Mouse (Mus musculus) G1E-ER4 (cell line): Measurements from ENCODE around the gene Plcb4. TPM values are rescaled to one million over a fixed set of nuclear protein-coding genes. Genes with fewer than 3 reads are reported as not detected.

ENCODE experiments used
- GATA1 ChIP-seq: IDR thresholded peaks from one replicate; pipeline ENCODE4 v1.8.0; 2012; ENCODE audit warnings: low read length, inconsistent platforms
- polyA plus RNA-seq: library from polyadenylated mRNA; stranded (reverse); fragments of >175 nt; gene quantifications from 2 replicates; pipeline ENCODE4 v1.2.3, GENCODE M21; 2012

The Plcb4 gene
- not detected in 2 replicates for polyA plus RNA-seq

DNA sequence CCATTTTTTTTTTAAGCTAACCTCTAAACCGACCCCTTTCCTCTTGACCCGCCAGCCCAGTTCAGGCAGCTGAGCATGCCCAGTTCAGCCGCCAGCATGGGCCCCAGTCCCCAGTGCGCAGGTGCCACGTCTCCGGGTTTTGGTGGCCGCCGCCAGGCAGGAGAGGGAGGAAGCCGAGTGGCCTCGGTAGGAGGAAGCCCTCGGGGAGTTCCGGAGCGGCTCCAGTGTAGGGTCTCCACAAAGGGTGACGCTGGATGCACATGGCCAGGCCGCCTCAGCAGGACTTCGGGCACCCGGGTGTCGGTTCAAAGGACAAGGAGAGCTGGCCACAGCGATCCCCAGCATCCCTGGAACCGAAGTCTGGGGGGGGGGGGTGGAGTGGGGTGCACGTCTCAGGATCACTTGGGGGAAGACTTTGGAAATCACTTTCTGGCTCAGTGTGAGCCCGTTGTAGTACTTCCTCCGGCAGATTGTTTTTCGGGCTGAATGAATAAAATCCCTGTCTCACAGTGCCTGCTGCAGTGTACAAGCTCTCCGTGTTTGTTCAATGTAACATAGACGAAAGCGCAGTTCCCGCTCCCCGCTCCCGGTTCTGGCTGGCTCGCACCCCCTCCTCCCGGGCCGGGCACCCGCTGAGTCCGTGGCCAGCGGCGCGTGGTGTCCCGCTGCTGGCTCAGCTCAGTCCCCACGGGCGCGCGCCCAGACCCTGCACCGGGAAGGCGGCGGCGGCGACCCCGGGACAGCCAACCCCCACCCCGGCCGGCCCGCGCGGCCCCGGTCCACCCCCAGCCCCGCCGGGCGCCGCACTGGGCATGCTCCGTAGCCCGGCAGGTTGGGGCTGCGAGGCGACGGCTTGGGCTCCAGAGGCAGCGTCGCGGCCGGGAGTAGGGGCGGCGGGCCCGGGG, at the start of gene Plcb4:
Gene Plcb4, plus strand, starts transcription at position 526 of the 905 bp plus-strand sequence.
- TF ChIP-seq GATA1: no peak

DNA sequence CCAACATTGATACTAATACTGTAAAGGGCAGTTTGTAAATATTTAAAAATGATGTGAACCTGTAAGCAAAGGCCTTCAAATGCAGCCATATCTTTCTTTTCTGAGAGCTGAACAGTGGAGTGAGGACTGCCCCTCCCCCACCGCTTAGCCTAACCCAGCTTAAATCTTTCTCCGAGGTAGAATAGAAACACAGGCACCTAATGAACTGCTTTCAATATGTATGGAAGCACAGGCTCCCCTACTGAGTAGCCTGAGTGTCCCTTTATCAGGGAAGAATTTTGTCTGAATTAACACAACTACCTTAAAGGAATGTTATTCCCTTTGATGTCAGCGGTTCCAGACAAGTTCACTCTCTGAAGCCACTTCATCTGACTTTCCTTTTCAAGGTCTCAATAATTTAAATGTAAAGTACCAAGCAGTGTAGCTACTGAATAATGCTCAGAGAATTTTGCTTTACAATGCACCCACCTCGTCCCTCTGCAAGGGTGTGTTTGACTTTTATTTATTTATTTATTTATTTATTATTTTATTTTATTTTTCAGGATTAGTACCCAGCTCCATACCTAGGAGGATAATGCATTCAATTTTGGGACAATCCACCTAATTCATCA, 44.1 kb upstream of the Plcb4 start:
- no peak for TF ChIP-seq GATA1

DNA sequence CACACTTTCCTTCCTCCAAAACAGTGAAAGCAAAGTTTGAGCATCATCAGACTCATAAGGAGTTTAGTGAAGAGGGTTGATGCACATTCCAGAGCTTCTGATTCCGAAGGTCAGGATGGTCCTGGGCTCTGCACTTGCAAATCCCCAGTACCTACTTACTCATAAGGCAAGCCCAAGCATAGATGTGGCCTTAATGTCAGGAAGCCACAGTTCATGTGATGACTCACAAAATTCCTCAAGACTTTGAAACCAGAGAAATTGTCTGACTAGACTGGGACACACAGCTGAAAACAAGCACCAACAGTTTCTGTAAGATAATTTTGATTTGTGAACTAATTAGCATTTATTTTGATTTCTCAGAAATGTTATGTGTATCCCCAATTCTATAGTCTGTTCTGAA, 42.7 kb upstream of the Plcb4 start:
- TF ChIP-seq GATA1: no peak

DNA sequence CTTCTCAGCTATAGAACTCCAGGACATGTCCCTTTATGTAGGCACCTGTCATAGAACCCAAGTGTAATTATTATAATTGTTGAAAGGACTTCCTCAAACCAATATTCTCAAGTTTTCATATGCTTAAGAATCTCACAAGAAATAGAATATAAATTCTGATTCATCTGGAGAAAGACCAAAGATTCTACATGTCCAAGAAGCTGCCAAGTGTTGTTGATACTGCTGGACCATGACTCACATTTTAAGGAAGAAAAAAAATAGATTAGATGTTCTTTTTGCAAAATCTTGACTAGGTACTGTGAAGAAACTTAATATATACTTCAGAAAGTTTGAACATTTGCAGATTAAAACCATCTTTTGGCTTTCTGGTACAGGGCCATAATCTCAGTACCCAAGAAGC, 40.3 kb upstream of the Plcb4 start:
- TF ChIP-seq GATA1: no peak

DNA sequence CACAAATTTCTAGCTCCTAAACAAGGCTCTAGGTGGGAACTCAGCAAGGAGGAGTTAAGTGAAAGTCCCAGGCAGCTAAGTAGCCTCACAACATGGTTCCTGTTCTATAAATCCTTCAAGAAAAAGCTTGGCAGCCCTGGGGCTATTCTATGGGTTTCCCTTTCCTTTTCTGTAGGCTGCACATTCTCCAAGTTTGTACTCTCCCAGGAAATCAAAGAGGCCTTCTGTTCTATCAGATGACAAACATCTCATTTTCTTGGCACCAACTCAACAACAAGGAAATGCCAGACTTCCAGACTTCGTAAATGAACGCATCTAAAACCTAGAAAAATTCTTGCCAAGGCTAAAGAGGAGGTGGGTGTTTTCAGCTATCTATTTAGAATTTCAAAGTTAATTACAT, 38.9 kb upstream of the Plcb4 start:
- TF ChIP-seq GATA1: no peak

DNA sequence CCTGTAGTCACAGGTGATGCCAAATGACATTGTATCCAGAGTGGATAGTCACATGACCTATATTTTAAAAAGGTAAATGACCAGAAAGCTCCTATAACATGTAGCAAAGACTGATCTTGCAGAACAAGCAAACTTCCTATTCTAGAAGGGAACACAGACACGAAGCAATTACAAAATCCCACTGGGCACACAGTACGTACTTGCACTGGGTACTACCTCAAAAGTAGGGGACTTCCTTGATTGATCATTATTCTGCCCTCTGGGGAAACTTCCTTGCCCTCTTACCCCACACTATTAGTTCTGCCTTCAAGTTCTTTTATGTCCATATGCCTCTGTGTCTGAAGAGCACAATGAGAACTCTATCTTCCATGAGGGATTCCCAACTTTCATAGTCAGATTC, 31.0 kb upstream of the Plcb4 start:
- no peak for TF ChIP-seq GATA1

DNA sequence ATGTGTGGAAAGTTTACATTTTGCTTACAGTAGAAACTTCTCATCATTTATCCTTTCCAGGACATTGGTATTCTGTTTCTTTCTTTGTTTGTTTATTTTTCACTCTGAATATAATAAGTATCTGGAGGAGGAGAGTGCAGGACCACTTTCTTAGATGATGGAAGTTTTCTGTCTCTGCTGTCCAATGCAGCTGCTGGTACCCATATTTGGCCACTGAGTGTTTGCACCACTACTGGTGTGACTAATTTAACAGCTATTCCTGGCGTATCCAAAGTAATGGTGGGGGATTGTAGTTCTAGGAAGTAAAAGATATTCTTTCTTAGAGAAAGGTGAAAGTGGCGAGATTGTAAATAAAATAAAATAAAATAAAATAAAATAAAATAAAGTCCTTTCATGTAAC, 21.6 kb upstream of the Plcb4 start:
- no peak for TF ChIP-seq GATA1

DNA sequence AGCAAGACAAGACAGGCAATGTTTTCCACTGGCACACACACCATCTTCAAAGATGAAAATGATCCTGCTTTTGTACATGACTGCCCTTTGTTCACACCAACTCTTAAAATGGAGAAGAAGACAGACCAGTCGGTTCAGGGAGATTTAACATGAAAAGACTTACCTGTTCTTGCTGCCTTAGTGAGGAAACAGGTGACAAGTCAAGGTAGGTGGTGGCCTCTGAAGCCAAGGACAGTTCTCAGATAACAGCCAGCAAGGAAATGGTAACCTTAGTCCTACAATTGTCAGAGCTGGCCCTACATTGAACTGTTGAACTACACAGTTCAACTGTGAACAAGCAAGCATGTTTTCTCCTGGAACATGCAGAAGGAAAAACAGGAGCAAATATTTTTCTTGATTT, 17.8 kb upstream of the Plcb4 start:
- TF ChIP-seq GATA1: no peak

DNA sequence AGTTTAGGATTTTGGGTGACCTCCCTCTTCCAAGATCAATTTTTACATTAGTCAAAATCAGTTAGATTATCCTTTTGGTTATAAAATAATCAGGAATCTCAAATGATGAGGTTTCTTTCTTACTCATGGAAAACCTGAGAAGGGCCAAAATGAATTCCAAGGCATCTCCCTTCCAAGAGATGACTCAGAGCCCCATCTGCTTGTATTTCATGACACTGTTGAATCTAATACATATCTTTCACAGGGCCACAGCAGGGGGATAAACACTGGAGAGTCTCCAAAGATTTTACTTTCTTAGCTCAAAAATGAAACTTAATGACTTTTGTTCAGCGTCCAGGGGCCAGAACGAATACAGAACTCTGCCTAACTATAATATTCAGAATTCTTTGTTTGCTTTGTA, 17.2 kb upstream of the Plcb4 start:
- no peak for TF ChIP-seq GATA1

DNA sequence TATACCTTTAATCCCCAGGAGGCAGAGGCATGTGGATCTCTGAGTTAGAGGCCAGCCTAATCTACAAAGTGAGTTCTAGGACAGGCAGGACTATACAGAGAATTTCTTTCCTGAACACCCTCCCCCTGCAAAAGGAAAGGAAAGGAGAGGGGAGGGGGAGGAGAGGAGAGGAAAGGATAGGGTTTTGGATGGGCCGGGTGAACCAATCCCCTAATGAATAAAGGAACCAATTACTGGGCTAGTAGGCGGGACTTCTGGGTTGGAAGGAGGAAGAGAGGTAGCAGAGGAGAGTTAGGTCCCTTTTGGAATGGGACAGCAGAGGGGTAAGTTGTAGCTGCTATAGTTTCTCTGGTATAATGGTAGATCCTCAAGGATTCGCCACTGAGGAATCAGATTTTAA, 12.6 kb upstream of the Plcb4 start:
- TF ChIP-seq GATA1: no peak

DNA sequence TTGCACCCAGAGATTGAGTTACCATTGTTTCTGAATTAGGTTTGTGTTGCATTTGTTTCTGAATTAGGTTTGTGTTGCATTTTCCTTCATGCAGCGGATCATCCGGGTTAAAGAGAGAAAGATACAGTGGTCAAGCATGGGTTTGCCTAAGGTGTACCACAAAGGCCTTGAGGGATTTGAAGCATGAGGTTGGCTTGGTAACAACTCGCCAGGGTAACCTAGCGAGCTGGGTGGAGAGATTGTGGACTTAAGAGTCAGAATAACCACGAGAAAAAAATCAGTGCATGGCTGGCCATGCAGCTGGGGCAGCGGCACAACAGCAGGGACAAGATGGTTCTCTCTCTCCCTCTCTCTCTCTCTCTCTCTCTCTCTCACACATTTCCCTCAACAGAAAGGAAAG, 12.2 kb upstream of the Plcb4 start:
- no peak for TF ChIP-seq GATA1

DNA sequence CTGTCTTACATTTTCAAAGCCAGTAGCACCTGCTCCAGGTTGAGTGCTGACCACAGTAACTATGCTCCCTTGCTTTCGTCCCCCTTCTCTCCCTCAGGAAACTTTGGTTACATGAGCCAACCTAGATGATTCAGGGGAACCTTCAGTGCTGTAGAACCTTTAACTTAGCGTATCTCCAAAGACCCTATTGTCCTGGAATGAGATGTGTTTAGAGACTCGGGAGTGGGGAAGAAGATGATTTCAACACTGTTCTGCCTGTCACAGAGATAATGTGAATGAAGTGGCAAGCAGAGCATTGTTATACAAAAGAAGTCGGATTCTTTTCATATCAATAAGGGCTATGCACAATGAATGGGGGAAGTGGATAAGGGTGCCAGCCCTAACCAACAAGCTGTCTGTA, 10.8 kb upstream of the Plcb4 start:
- TF ChIP-seq GATA1: no peak

DNA sequence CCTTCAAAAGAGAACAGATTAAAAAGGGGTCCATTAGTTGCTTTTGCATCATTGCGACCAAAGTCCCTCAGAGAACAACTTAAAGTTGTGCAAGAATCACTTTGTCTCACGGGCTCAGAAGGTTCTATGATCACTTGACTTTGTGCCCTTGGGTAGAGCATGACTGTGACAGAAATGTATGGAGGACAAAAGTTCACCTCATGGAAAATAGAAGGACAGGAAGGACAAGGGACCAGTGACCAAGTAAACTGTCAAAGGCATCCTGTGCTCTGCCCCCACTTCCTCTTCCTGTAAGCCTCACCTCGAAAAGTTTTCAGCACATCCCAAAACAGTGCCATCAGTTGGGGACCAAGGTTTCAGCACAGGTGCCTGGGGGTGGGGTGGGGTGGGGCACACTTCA, 7.9 kb upstream of the Plcb4 start:
- no peak for TF ChIP-seq GATA1

DNA sequence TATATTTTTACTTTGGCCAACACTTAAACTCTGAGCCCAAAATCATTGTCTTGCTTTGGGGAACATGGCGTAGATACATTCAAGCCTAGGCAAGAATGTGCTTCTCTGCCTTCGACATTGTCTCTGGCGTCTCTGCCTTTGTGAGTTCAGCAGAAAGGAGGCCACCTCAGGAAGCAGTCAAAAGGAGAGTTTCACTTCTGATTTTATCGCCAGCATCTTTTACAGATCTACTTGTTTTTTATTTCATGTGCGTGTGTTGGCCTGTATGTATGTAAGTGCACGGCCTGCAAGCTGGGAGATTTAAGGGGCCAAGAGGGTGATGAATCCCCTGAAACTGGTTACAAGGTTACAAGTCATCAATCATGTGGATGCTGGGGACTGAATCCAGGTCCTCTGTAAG, 6.8 kb upstream of the Plcb4 start:
- TF ChIP-seq GATA1: no peak

DNA sequence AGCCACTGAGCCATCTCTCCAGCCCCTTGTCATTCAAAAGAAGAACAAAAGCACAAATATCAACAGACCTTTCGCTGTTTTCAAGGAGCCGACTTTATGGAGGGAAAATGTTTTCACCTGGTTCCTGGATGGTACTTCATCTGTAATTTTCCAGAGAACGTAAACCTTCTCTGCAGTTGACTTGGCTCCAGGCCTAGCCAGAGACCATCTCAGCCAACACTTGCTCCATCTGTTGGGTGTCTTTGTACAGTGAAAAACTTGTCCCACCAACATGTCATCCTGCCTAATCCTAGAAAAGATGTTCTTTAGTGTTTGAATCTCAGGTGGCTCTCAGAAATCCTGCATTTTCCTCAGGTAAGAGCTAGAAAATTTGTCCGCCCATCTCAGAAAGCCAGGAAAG, 6.4 kb upstream of the Plcb4 start:
- TF ChIP-seq GATA1: no peak

DNA sequence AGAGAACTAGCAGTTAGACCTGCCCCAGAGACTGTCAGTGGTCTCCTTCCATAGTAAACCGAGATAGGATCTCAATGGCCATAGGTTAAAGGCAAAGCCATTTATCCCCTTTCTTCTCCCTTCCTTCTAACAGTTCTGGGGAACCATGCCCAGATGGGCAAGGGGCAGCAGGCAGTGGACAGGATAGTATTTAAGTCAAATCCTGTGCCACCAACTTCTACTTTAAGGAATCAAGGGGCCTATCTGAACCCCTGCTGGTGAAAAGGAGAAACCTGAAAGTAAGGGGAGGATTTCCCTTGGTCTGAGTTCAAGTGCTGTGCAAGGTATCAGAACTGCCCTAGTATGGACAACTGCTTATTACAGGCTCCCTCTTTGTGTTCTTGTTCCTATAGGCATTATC, 2.9 kb upstream of the Plcb4 start:
- no peak for TF ChIP-seq GATA1

DNA sequence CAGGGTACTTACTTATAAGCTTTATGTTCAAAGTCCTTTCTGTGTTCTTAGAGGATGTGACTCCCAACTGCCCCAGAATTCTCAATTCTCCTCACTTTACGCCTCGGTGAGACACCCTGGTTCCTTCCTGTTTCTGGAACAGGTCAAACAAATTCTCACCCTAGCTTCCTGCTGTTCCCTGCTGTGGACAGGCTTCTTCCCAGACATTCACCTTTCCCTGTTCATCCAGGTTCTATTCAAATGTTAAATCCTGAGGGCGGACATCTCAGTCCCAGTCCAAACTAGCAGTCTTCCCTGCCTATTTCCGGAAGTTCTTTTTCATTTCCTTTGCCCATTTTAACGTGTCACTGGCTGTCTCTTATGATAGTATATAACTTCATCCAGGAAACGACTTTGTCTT, 2.2 kb upstream of the Plcb4 start:
- no peak for TF ChIP-seq GATA1
